Mouse (Mus musculus): Measurements from ENCODE around the gene Dcaf6.

DNA sequence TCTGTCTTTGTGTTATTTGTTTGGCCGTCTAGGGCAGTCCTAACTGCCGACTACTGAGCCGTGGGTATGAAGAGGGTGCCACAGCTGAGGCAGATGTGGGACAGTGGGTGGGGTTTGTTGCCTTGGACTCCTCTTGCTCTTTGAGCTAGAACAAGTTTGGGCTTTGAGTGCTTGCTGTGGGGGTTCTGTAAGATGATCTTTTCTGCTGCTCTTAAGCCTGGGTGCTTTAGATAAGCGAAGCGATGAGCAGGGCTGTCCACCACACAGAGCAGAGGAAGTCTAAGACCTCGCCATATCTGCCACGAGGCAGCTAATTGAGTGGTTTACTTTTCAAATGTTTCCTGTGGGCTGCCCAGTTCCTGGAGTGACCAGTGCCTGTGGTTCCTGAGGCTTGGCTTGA, 137.3 kb downstream of the Dcaf6 start:
- TF ChIP-seq GATA1 (IDR thresholded peaks at IDR 0.05; ENCODE audit: borderline replicate concordance, low read length) (no peak; the same call in 2 of the 3 replicates), FLI1 (IDR thresholded peaks at IDR 0.05; ENCODE audit: low read length) (no peak)

Data from megakaryocyte, embryonic 14.5 days (primary cell).